Mouse (Mus musculus): ENCODE results near the gene Cdc14b. TPM values are rescaled to one million over a fixed set of nuclear protein-coding genes. Genes with fewer than 3 reads are reported as not detected.
"Not testable (repeated sequence)": the region's sequence is repeated elsewhere in the genome, so short reads cannot be mapped to it uniquely, and the experiment has no call there.

Cdc14b gene
- polyA plus RNA-seq, 1 experiment from 2014 or later = 21.0 TPM

DNA sequence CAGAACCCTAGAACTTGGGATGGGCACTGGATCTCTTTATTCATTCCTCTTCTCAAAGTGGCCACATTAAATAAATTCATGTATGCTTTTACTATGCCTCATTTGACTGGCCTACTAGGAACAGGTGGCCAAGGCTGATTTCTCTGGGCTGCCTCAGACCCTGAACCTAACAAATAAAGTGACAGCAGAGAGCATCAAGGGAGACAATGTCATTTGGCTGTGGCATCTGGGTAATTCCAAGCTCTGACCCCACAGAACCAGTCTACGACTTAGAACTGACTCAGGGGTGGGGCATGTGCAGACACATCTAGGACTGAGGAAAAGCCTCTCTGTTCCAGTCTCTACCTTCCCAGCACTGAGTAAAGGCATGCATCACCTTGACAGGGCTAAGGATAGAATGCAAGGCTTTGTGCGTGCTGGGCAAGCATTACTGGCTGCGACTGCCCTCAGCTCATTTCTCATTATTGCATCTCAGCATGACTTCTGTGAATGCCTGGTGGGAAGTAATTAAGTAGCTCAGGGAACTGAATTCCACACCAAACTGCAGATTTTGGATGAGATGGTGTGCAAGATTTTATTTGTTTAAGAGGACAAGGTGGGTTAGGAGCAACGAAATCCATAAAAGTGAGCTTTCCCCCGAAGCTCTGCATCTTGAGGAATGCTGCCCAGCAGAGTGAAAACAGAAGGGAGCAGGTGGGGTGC, 17.1 kb downstream of the Cdc14b start:
- no peak for ATAC-seq (ENCODE audit: insufficient number of reproducible peaks, insufficient read depth, low FRiP score, low read depth)
- WGBS = 59% methylated on average over 5 of the region's 5 CpGs
- H3K4me2 ChIP-seq (ENCODE audit: low read length) = no peak overlapping the region

GRCm38 (mm10) chr13:64257010-64257813, 17.9 kb downstream of the Cdc14b start:
- no peak overlapping the region for H3K9ac ChIP-seq (ENCODE audit: low read length)
- no peaks in the 10 kb centered on the region for H3K27me3 ChIP-seq (ENCODE audit: control insufficient read depth, insufficient read depth, low read length)
- H3K27ac ChIP-seq (replicated peaks in 1 of 2; ENCODE audit: control insufficient read depth in 1 of 2, insufficient read depth in 1 of 2, low read depth in 2 of 2, low read length in 2 of 2) = no peak overlapping the region
- ATAC-seq (ENCODE audit: insufficient number of reproducible peaks, insufficient read depth, low FRiP score, low read depth) = no peak
- H3K9me3 ChIP-seq (ENCODE audit: control insufficient read depth, low read length) = no peaks in the 10 kb centered on the region
- no peak overlapping the region for H3K4me2 ChIP-seq (ENCODE audit: low read length)
- H3K36me3 ChIP-seq (ENCODE audit: control insufficient read depth, insufficient read depth, low read length) = no peaks in the 10 kb centered on the region
- WGBS = 73% methylated on average over 12 of the region's 12 CpGs
- no peak overlapping the region for H3K4me3 ChIP-seq (ENCODE audit: control insufficient read depth in 1 of 2, insufficient read depth in 1 of 2, low read depth in 1 of 2, low read length in 2 of 2)
- H3K4me1 ChIP-seq (ENCODE audit: control insufficient read depth in 2 of 2, insufficient read depth in 2 of 2, low read length in 2 of 2) = peaks cover 0 to 2% of the 10 kb centered on the region in 2 experiments; a peak in 1 of 4 replicates

More for the DNA sequence above, 17.1 kb downstream of the Cdc14b start:
- H3K9me3 ChIP-seq (ENCODE audit: control insufficient read depth, low read length) = no peaks in the 10 kb centered on the region
- no peaks in the 10 kb centered on the region for H3K27me3 ChIP-seq (ENCODE audit: control insufficient read depth, insufficient read depth, low read length)
- no peak overlapping the region for H3K9ac ChIP-seq (ENCODE audit: low read length)
- no peak overlapping the region for H3K27ac ChIP-seq (replicated peaks in 1 of 2; ENCODE audit: control insufficient read depth in 1 of 2, insufficient read depth in 1 of 2, low read depth in 2 of 2, low read length in 2 of 2)
- H3K36me3 ChIP-seq (ENCODE audit: control insufficient read depth, insufficient read depth, low read length) = no peaks in the 10 kb centered on the region
- H3K4me3 ChIP-seq (ENCODE audit: control insufficient read depth in 1 of 2, insufficient read depth in 1 of 2, low read depth in 1 of 2, low read length in 2 of 2) = no peak overlapping the region
- H3K4me1 ChIP-seq (ENCODE audit: control insufficient read depth in 2 of 2, insufficient read depth in 2 of 2, low read length in 2 of 2) = peaks cover 0 to 2% of the 10 kb centered on the region in 2 experiments; a peak in 1 of 4 replicates

- H3K4me2 ChIP-seq (ENCODE audit: low read length); H3K27ac ChIP-seq (replicated peaks in 1 of 2; ENCODE audit: control insufficient read depth in 1 of 2, insufficient read depth in 1 of 2, low read depth in 2 of 2, low read length in 2 of 2); H3K36me3 ChIP-seq (ENCODE audit: control insufficient read depth, insufficient read depth, low read length); H3K4me3 ChIP-seq (ENCODE audit: control insufficient read depth in 1 of 2, insufficient read depth in 1 of 2, low read depth in 1 of 2, low read length in 2 of 2); ATAC-seq (ENCODE audit: insufficient number of reproducible peaks, insufficient read depth, low FRiP score, low read depth); H3K27me3 ChIP-seq (ENCODE audit: control insufficient read depth, insufficient read depth, low read length); H3K9me3 ChIP-seq (ENCODE audit: control insufficient read depth, low read length); H3K4me1 ChIP-seq (ENCODE audit: control insufficient read depth in 2 of 2, insufficient read depth in 2 of 2, low read length in 2 of 2); H3K9ac ChIP-seq (ENCODE audit: low read length): not testable (repeated sequence)
- 83% methylated on average over 11 of the region's 11 CpGs for WGBS
Measured at GRCm38 (mm10) chr13:64254185-64254584, 20.9 kb downstream of the Cdc14b start.

DNA sequence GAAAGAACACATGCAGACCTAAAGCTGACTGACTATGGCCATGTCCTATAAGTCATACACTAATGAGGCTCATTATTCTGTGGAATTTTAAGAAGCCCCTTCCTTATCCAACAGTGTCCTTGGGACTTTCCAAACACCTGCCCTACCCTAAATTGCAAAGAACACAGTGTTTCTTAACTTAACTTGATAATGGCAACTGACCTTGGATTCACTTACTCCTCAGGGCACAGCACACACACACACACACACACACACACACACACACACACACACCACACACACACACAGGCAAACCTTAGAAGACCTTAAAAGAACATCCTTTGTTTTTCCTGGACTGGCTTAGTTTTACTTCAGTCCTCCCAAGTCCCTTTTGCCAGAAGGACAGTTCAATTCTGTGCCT, 21.4 kb downstream of the Cdc14b start:
- Histone ChIP-seq H3K9ac (ENCODE audit: low read length) (no peak overlapping the region), H3K36me3 (ENCODE audit: control insufficient read depth, insufficient read depth, low read length) (no peaks in the 10 kb centered on the region), H3K4me3 (ENCODE audit: control insufficient read depth in 1 of 2, insufficient read depth in 1 of 2, low read depth in 1 of 2, low read length in 2 of 2) (no peak overlapping the region), H3K9me3 (ENCODE audit: control insufficient read depth, low read length) (no peaks in the 10 kb centered on the region), H3K4me2 (ENCODE audit: low read length) (no peak overlapping the region), H3K27ac (replicated peaks in 1 of 2; ENCODE audit: control insufficient read depth in 1 of 2, insufficient read depth in 1 of 2, low read depth in 2 of 2, low read length in 2 of 2) (no peak overlapping the region), H3K4me1 (ENCODE audit: control insufficient read depth in 2 of 2, insufficient read depth in 2 of 2, low read length in 2 of 2) (peaks cover 2 to 6% of the 10 kb centered on the region in 2 experiments; a peak in 2 of 4 replicates), H3K27me3 (ENCODE audit: control insufficient read depth, insufficient read depth, low read length) (no peaks in the 10 kb centered on the region)
- no peak for ATAC-seq (ENCODE audit: insufficient number of reproducible peaks, insufficient read depth, low FRiP score, low read depth)

DNA sequence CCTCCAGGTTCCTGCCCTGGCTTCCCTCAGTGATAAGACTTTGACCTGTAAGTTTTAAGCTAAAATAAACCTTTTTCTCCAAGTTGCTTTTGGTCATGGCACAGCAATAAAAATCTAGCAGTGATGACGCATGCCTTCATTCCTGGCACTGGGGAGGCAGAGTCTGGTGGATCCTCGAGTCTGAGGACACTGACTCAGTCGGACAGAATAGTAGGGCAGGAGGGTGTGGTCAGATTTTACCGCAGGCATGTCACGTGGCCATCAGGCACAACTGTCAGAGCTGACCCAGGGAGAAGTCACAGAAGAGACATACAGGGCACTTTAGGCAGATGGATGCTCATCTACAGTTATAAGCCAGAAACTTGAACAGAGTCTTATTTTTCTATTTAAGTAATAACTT, 22.9 kb downstream of the Cdc14b start:
- H3K4me2 ChIP-seq (ENCODE audit: low read length) = no peak overlapping the region
- ATAC-seq (ENCODE audit: insufficient number of reproducible peaks, insufficient read depth, low FRiP score, low read depth) = no peak
- WGBS = 42% methylated on average over 5 of the region's 5 CpGs

DNA sequence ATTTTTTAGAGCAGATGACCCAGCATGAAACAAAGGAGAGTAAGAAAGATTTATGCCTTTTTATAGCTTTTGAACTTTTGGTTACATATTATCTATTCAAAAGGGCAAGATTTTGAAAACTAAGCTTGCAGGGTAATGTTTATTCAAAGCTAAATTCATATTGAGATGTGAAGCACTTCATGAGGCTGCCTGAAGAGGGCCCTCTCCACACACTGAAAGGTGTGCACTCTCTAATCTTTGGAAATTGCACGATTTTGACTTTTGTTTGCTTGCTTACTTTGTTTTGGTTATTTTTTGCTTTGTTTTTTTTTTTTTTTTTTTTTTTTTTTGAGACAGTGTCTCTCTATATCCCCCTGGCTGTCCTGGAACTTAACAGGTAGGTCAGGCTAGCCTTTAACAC, 24.7 kb downstream of the Cdc14b start:
- WGBS = 19% methylated on average over 1 of the region's 1 CpGs
- H3K27me3 ChIP-seq (ENCODE audit: control insufficient read depth, insufficient read depth, low read length) = no peaks in the 10 kb centered on the region
- H3K9ac ChIP-seq (ENCODE audit: low read length) = no peak overlapping the region
- H3K4me2 ChIP-seq (ENCODE audit: low read length) = no peak overlapping the region
- H3K36me3 ChIP-seq (ENCODE audit: control insufficient read depth, insufficient read depth, low read length) = peaks cover 9% of the 10 kb centered on the region
- no peak overlapping the region for H3K4me3 ChIP-seq (ENCODE audit: control insufficient read depth in 1 of 2, insufficient read depth in 1 of 2, low read depth in 1 of 2, low read length in 2 of 2)
- no peaks in the 10 kb centered on the region for H3K9me3 ChIP-seq (ENCODE audit: control insufficient read depth, low read length)
- ATAC-seq (ENCODE audit: insufficient number of reproducible peaks, insufficient read depth, low FRiP score, low read depth) = no peak
- H3K4me1 ChIP-seq (ENCODE audit: control insufficient read depth in 2 of 2, insufficient read depth in 2 of 2, low read length in 2 of 2) = peaks cover 0 to 11% of the 10 kb centered on the region in 2 experiments; a peak in 1 of 4 replicates
- no peak overlapping the region for H3K27ac ChIP-seq (replicated peaks in 1 of 2; ENCODE audit: control insufficient read depth in 1 of 2, insufficient read depth in 1 of 2, low read depth in 2 of 2, low read length in 2 of 2)

More for the DNA sequence above, 22.9 kb downstream of the Cdc14b start:
- Histone ChIP-seq H3K36me3 (ENCODE audit: control insufficient read depth, insufficient read depth, low read length) (no peaks in the 10 kb centered on the region), H3K9ac (ENCODE audit: low read length) (no peak overlapping the region), H3K4me1 (ENCODE audit: control insufficient read depth in 2 of 2, insufficient read depth in 2 of 2, low read length in 2 of 2) (peaks cover under 1 to 11% of the 10 kb centered on the region in 2 experiments; a peak in 2 of 4 replicates), H3K27ac (replicated peaks in 1 of 2; ENCODE audit: control insufficient read depth in 1 of 2, insufficient read depth in 1 of 2, low read depth in 2 of 2, low read length in 2 of 2) (no peak overlapping the region), H3K27me3 (ENCODE audit: control insufficient read depth, insufficient read depth, low read length) (no peaks in the 10 kb centered on the region), H3K4me3 (ENCODE audit: control insufficient read depth in 1 of 2, insufficient read depth in 1 of 2, low read depth in 1 of 2, low read length in 2 of 2) (no peak overlapping the region), H3K9me3 (ENCODE audit: control insufficient read depth, low read length) (no peaks in the 10 kb centered on the region)

GRCm38 (mm10) chr13:64248775-64249524, 26.1 kb downstream of the Cdc14b start:
- ATAC-seq (ENCODE audit: insufficient number of reproducible peaks, insufficient read depth, low FRiP score, low read depth) = peak; percentile 75
- WGBS = 6% methylated on average over 22 of the region's 22 CpGs

More at GRCm38 (mm10) chr13:64248775-64249524, 26.1 kb downstream of the Cdc14b start:
- Histone ChIP-seq H3K4me2 (ENCODE audit: low read length) (peak overlapping the region; percentile 69), H3K9me3 (ENCODE audit: control insufficient read depth, low read length) (no peaks in the 10 kb centered on the region), H3K27ac (replicated peaks in 1 of 2; ENCODE audit: control insufficient read depth in 1 of 2, insufficient read depth in 1 of 2, low read depth in 2 of 2, low read length in 2 of 2) (peak overlapping the region; percentile 60 to 63), H3K36me3 (ENCODE audit: control insufficient read depth, insufficient read depth, low read length) (peaks cover 9% of the 10 kb centered on the region), H3K27me3 (ENCODE audit: control insufficient read depth, insufficient read depth, low read length) (no peaks in the 10 kb centered on the region), H3K9ac (ENCODE audit: low read length) (peak overlapping the region; percentile 71), H3K4me3 (ENCODE audit: control insufficient read depth in 1 of 2, insufficient read depth in 1 of 2, low read depth in 1 of 2, low read length in 2 of 2) (peak overlapping the region; percentile 55 to 57), H3K4me1 (ENCODE audit: control insufficient read depth in 2 of 2, insufficient read depth in 2 of 2, low read length in 2 of 2) (peaks cover 0 to 11% of the 10 kb centered on the region in 2 experiments; a peak in 1 of 4 replicates)
